Mouse (Mus musculus) liver, adult 2 months (tissue): ENCODE measurements at regions not wholly inside any gene's neighbourhood (a gene's known extent, or its start where the extent isn't known, plus 50 kb on each side); places are given as distances from the start of the nearest gene placed in this dataset.

ENCODE experiments used
- CTCF ChIP-seq: fragments of 200-500 bp; IDR thresholded peaks from 2 replicates; pipeline ENCODE4 v1.5.1; 2011; ENCODE audit warnings: low read depth, low read length, control low read depth
- POLR2A ChIP-seq: fragments of 200-500 bp; IDR thresholded peaks from 2 replicates; pipeline ENCODE4 v1.6.1; 2011; ENCODE audit warnings: low read length, control low read depth; ENCODE audit not compliant: insufficient read depth; ENCODE audit errors: extremely low read depth

DNA sequence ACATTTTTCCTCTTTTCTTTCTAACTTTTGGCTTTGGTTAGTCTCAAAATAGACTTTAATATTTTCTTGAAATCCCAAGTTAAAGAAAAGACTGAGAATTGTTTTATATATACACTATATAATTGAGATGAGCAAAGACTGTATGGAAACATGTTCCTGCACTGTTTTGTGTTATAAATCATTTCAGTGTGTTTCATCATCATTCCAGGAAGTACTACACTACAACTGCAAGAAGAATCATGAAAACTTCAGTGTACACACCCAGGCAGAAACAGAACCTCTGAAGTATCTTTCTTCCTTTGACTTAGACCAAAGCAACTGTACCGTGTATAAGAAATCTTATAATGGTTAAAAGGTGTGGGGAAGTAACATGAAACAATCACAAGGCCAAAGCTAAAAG lies 816.2 kb downstream of the Efna5 start:
- TF ChIP-seq POLR2A (no peak), CTCF (no peak)
